Comparison of ENCODE assay signal across 8 mouse cellular contexts in the genomic region with DNA sequence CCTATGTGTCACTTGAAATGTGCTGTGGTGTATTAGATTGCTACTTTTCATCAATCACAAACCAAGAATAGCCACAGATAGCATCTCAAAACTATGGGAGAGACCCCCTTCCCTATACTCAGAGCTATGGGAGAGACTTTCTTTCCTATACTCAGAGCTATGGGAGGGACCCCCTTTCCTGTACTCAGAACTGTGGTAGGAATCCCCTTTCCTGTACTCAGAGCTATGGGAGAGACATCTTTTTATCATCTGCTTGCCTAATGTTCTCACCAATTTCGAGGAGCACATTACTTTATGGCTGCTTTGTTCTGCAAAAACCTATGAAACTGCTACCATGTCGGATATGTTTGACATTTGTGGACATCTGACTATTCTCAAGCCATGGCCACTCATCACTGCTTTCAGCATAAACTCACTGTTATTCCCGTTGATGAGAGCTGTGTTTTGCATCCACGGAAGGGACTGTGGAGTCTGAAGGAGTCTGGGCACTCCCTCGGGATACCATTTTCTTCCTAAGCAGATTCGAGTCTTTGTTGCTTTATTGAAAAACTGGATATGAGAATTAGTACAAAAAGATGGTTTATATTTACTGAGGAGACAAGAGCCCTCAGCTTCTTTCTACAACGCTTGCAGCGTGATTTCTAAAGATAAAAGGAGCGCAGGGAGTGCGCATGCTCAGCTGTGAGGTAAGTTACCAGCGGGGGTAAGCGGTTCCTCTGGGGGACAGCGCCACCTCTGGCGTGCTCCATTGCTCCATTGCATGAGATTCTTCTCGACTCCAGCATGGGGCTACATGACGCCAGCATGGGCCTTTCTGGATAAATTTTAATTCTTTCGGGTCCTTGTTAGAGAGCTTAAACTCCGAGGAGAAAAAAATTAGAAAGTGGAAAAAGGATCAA. TPM values are rescaled to one million over a fixed set of nuclear protein-coding genes. Genes with fewer than 3 reads are reported as not detected.
DNase-seq lines count a peak whose midpoint lies in the region; ATAC-seq and TF ChIP-seq lines count a peak whose summit lies in the region.

No protein-coding gene starts in this region.

- ATAC-seq in hindbrain, postnatal 0 days = peak; percentile 88

- WGBS in hindbrain, postnatal 0 days = 25% methylated on average over 18 of the region's 18 CpGs

- peak overlapping the region; percentile 29 for H3K4me3 ChIP-seq in hindbrain, postnatal 0 days (ENCODE audit: low read length)
- peak overlapping the region; percentile 85 for H3K4me3 ChIP-seq in megakaryocyte, embryonic 14.5 days (replicated peaks)

- no peaks in the 10 kb centered on the region for H3K9me3 ChIP-seq in hindbrain, postnatal 0 days (ENCODE audit: low read length)
- no peaks in the 10 kb centered on the region for H3K9me3 ChIP-seq in megakaryocyte, embryonic 14.5 days

- H3K4me1 ChIP-seq in hindbrain, postnatal 0 days (ENCODE audit: insufficient read depth, low read length) = 0 out of 2 replicates have a peak, but pooled peaks cover 5% of the 10 kb centered on the region
- H3K4me1 ChIP-seq in megakaryocyte, embryonic 14.5 days = peaks cover 13% of the 10 kb centered on the region

- peak overlapping the region; percentile 1; the same call in 1 of the 2 replicates for H3K27ac ChIP-seq in hindbrain, postnatal 0 days

- H3K4me2 ChIP-seq in hindbrain, postnatal 0 days (ENCODE audit: low read depth, low read length) = peak overlapping the region; percentile 47

- no peaks in the 10 kb centered on the region for H3K27me3 ChIP-seq in hindbrain, postnatal 0 days (ENCODE audit: insufficient read depth, low read length)
- H3K27me3 ChIP-seq in megakaryocyte, embryonic 14.5 days (replicated peaks) = peaks cover 18% of the 10 kb centered on the region

- H3K36me3 ChIP-seq in hindbrain, postnatal 0 days (ENCODE audit: insufficient read depth, low read length) = no peaks in the 10 kb centered on the region
- H3K36me3 ChIP-seq in megakaryocyte, embryonic 14.5 days (replicated peaks; ENCODE audit: low read length) = no peaks in the 10 kb centered on the region

- peak; percentile 93 for DNase-seq in ZHBTc4 (ENCODE audit: low read depth, low spot score)
- peak; percentile 76 to 82 for DNase-seq in cerebellum, postnatal 36 days
- DNase-seq in gastrocnemius, adult 8-10 months (ENCODE audit: low spot score in 2 of 2) = peak; percentile 57
- DNase-seq in hindbrain, postnatal 0 days (ENCODE audit: low spot score) = peak; percentile 89
- DNase-seq in left cerebral cortex, adult 9 months (ENCODE audit: low spot score in 2 of 2) = peak; percentile 20 to 79
- DNase-seq in right cerebral cortex, postnatal 10 days (ENCODE audit: low spot score in 2 of 2) = peak; percentile 75 to 82
- peak; percentile 58 for DNase-seq in urinary bladder, postnatal 25 days (ENCODE audit: low spot score)

- no peak overlapping the region; the same call in 1 of the 2 replicates for H3K9ac ChIP-seq in hindbrain, postnatal 0 days (replicated peaks; ENCODE audit: low read length)

- peak; percentile 81 for TF ChIP-seq CTCF in hindbrain, postnatal 0 days (IDR thresholded peaks at IDR 0.05; ENCODE audit: low read depth)

RNA-seq across cellular contexts. Expression of gene Snx10, which starts 14.7 kb away (rescaled TPM):
- total RNA-seq in gastrocnemius, adult 8-10 months (2022) = 10 to 100 TPM in 1 of 4 experiments, 1 to 10 TPM in 3; 6.1 to 11.6 (median 7.5) TPM
- 45.5 and 46.7 TPM in 2 replicates for total RNA-seq in hindbrain, postnatal 0 days (2014; rRNA removed)
- polyA plus RNA-seq in hindbrain, postnatal 0 days (2015; fragmentation: Nextera tagmentation; extraction: Ambion mirVana) = 75.2 and 83.9 TPM in 2 replicates
- polyA plus RNA-seq in megakaryocyte, embryonic 14.5 days (2012; ENCODE audit: insufficient read depth, low replicate concordance) = 2.4 TPM in 1 of 2 replicates, not detected in the other

RNA-seq across cellular contexts. Expression of gene Cbx3, which starts 38.8 kb away (rescaled TPM):
- 10 to 100 TPM; 42.8 to 52.3 (median 46.3) TPM for total RNA-seq in gastrocnemius, adult 8-10 months (2022)
- total RNA-seq in hindbrain, postnatal 0 days (2014; rRNA removed) = 82.1 and 87.9 TPM in 2 replicates
- polyA plus RNA-seq in hindbrain, postnatal 0 days (2015; fragmentation: Nextera tagmentation; extraction: Ambion mirVana) = 463 and 522 TPM in 2 replicates
- 13.1 and 22.3 TPM in 2 replicates for polyA plus RNA-seq in megakaryocyte, embryonic 14.5 days (2012; ENCODE audit: insufficient read depth, low replicate concordance)

RNA-seq across cellular contexts. Expression of gene Hnrnpa2b1, which starts 39.3 kb away (rescaled TPM):
- 100 to 1,000 TPM; 250 to 326 (median 277) TPM for total RNA-seq in gastrocnemius, adult 8-10 months (2022)
- 143 and 192 TPM in 2 replicates for total RNA-seq in hindbrain, postnatal 0 days (2014; rRNA removed)
- polyA plus RNA-seq in hindbrain, postnatal 0 days (2015; fragmentation: Nextera tagmentation; extraction: Ambion mirVana) = 876 and 940 TPM in 2 replicates
- polyA plus RNA-seq in megakaryocyte, embryonic 14.5 days (2012; ENCODE audit: insufficient read depth, low replicate concordance) = 101 and 192 TPM in 2 replicates

Comparison
In these comparisons a context has a peak if more than half of its experiments do, and no peak if none do; other contexts are left out.
1. Peak in every context shown above with its lines: DNase-seq, ATAC-seq, H3K4me3 ChIP-seq and H3K27ac ChIP-seq.